Mouse (Mus musculus) hindbrain, embryonic 13.5 days (tissue): ENCODE measurements at regions not wholly inside any gene's neighbourhood (a gene's known extent, or its start where the extent isn't known, plus 50 kb on each side); places are given as distances from the start of the nearest gene placed in this dataset.
A peak's percentile ranks its signal among the peaks of the same experiment; 100 is the strongest.

Source experiments
- ATAC-seq: fragments of 200-750 bp; cut with Nextera tagmentation; 2 replicates; pipeline ENCODE4 v1.8.0; 2017; ENCODE audit warnings: moderate TSS enrichment; ENCODE audit not compliant: low FRiP score
- H3K27ac ChIP-seq: fragments of 300-500 bp; sonication (generic); 2 replicates; pipeline ENCODE4 v1.5.1; 2015; ENCODE audit warnings: inconsistent platforms, mild to moderate bottlenecking, moderate library complexity
- H3K27me3 ChIP-seq: fragments of 300-500 bp; sonication (generic); 2 replicates; pipeline ENCODE4 v1.6.1; 2015; ENCODE audit warnings: mild to moderate bottlenecking, inconsistent platforms
- H3K36me3 ChIP-seq: fragments of 300-500 bp; sonication (generic); 2 replicates; pipeline ENCODE4 v1.6.1; 2015; ENCODE audit warnings: mild to moderate bottlenecking, inconsistent platforms
- H3K4me1 ChIP-seq: fragments of 300-500 bp; sonication (generic); replicated peaks from 2 replicates; pipeline ENCODE4 v1.6.1; 2015; ENCODE audit warnings: inconsistent platforms
- H3K4me2 ChIP-seq: fragments of 300-500 bp; sonication (generic); 2 replicates; pipeline ENCODE4 v1.6.1; 2015; ENCODE audit warnings: inconsistent platforms, mild to moderate bottlenecking, moderate library complexity
- H3K4me3 ChIP-seq: fragments of 300-500 bp; sonication (generic); 2 replicates; pipeline ENCODE4 v1.5.1; 2015; ENCODE audit warnings: mild to moderate bottlenecking, inconsistent platforms
- H3K9ac ChIP-seq: fragments of 300-500 bp; sonication (generic); 2 replicates; pipeline ENCODE4 v1.6.1; 2015; ENCODE audit warnings: mild to moderate bottlenecking, inconsistent platforms
- H3K9me3 ChIP-seq: fragments of 300-500 bp; sonication (generic); 2 replicates; pipeline ENCODE4 v1.6.1; 2016; ENCODE audit warnings: inconsistent platforms
- WGBS: fragments of 180-500 bp; shearing (Covaris S2); methylation state at CpG from one replicate; pipeline ENCODE4 v1.1.7; 2015; 5-methylcytosine and 5-hydroxymethylcytosine counted together

DNA sequence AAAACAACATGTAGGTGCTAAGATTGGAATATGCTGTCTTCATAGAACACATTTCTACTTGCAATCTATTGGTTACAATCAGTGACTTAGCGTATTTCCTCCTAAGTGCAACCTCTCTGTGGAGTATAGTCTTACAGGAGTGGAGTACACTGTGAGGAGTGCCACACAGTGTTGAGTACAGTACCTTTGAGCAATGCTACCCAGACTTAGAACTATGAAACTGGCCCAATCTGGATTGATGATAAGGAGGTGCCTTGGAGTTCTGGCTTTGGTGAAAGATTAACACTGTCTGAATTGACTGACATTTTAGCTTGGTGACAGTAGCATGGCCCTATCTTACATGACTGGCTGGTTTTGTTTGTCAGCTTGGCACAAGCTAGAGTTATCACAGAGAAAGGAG is 107.4 kb downstream of the Csl start:
- ATAC-seq: no peak
- WGBS: 92% methylated on average over 1 of the region's 1 CpGs
- H3K36me3 ChIP-seq: no peaks in the 10 kb centered on the region
- no peak overlapping the region for H3K4me3 ChIP-seq
- no peaks in the 10 kb centered on the region for H3K4me1 ChIP-seq
- no peaks in the 10 kb centered on the region for H3K27me3 ChIP-seq
- H3K4me2 ChIP-seq: no peak overlapping the region
- H3K9ac ChIP-seq: no peak overlapping the region
- no peaks in the 10 kb centered on the region for H3K9me3 ChIP-seq
- H3K27ac ChIP-seq: no peak overlapping the region

DNA sequence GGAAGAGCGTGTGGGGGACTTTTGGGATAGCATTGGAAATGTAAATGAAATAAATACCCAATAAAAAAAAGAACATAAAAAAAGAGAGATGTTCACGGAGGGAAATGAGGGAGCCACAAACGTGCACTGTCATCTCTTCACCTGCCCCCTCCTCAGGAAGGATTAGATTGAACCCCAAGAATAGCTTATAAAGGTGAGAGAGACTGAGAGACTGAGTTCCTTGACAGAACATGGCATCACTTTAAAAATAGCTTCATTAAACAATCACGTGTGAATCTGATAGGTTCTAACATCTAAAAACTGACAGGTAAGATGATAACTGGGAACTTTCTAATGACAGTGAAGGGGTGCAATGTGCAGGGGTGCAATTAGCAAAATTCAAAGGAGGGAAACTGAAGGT is 105.2 kb downstream of the Csl start:
- no peaks in the 10 kb centered on the region for H3K9me3 ChIP-seq
- H3K27ac ChIP-seq: no peak overlapping the region
- H3K4me1 ChIP-seq: no peaks in the 10 kb centered on the region
- ATAC-seq: no peak
- H3K4me2 ChIP-seq: no peak overlapping the region
- H3K27me3 ChIP-seq: no peaks in the 10 kb centered on the region
- H3K9ac ChIP-seq: no peak overlapping the region
- no peak overlapping the region for H3K4me3 ChIP-seq
- no peaks in the 10 kb centered on the region for H3K36me3 ChIP-seq
- WGBS: 91% methylated on average over 4 of the region's 4 CpGs

DNA sequence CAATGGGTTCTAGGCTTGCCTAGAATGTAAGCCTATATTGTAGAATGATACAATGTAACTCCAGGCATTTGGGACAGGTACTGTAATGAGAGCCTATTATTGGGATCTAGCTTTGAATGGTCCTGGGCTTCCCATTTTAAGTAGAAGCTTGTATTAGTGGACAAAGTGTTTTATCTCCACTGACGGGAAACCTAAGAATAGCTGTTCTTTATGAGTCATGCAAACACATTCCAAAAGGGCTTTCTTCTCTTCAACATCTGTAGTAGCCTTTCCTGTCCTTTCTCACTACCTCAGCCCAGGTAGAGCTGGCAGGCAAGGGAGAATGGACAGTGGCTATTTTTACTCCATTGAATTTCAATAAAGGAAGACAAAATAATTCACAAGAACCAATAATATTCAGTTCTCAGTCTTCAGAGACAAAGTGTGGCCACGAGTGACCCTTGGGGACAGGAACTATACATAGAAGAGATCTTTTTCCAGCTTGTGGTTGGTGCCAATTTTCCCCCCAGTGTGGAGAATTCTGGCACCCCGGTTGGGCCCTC is 82.8 kb downstream of the Csl start:
- 85% methylated on average over 3 of the region's 3 CpGs for WGBS
- H3K4me1 ChIP-seq: no peaks in the 10 kb centered on the region
- H3K9me3 ChIP-seq: no peaks in the 10 kb centered on the region
- H3K27me3 ChIP-seq: no peaks in the 10 kb centered on the region
- H3K4me3 ChIP-seq: no peak overlapping the region
- no peak for ATAC-seq
- H3K4me2 ChIP-seq: no peak overlapping the region
- H3K27ac ChIP-seq: no peak overlapping the region
- H3K9ac ChIP-seq: no peak overlapping the region
- H3K36me3 ChIP-seq: no peaks in the 10 kb centered on the region

DNA sequence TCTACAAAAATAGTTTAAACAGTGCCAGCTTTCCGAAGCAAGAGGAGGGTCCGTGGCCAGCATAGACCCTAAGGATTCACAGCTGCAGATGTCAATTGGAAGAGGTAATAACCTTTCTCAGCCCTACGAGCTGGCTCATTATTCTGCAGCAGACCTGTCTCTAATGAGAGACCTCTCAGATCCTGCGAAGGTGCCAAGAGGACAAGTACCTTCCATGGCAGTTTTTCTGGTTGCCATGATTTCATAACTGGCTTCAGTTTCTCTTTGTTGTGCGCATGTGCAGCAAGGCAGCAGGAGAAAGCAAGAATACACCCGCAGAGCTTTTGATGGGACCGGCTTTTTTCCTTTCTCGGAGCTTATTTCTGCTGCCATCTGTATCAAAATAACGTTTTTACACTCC is 81.4 kb downstream of the Csl start:
- H3K36me3 ChIP-seq: no peaks in the 10 kb centered on the region
- H3K27ac ChIP-seq: 0 out of 2 replicates have a peak overlapping the region, but pooled peaks have one; percentile 3
- no peak overlapping the region for H3K9ac ChIP-seq
- no peaks in the 10 kb centered on the region for H3K27me3 ChIP-seq
- no peak for ATAC-seq
- H3K4me3 ChIP-seq: no peak overlapping the region
- WGBS: 77% methylated on average over 9 of the region's 9 CpGs
- no peak overlapping the region for H3K4me2 ChIP-seq
- no peaks in the 10 kb centered on the region for H3K9me3 ChIP-seq
- no peaks in the 10 kb centered on the region for H3K4me1 ChIP-seq

DNA sequence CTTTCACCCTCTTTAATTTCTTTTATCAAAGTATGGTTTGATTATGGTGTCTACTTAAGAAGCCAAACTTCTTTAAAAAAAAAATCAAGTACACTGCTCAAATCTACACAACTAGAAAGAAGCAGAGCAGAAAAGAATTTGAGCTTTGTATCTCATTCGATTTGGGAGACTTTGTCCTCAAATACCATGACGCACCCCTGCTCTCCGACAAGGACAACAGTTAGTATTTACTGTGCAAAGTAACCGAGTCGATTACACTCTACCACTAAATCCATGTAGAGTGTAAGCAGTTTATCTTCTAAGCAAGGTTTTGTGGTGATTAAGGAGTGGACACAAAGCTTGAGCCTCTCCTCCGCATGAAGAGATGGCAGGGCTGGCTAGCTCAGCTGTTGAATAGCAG is 79.6 kb downstream of the Csl start:
- ATAC-seq: no peak
- H3K4me3 ChIP-seq: no peak overlapping the region

DNA sequence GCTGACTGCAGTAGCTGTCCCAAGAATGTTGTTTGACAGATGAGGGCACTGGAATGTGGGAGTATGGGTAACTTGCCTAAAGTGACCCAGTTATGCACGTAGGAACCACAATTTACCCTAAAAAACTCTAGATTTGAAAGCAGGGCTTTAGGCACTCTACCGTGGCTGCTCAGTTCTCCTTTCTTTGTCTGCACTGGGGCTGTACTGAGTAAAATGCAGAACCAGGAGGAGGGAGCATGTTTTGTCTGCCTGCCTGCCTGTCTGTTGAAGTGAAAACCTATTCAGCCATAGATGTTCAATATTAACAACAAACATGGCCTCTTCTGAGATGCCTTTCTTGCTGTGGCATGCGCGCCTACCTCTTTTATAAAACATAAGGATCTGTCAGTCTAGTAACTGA is 77.5 kb downstream of the Csl start:
- no peak overlapping the region for H3K4me2 ChIP-seq
- no peak overlapping the region for H3K9ac ChIP-seq
- 0 out of 2 replicates have a peak, but pooled peaks cover 2% of the 10 kb centered on the region for H3K4me1 ChIP-seq
- WGBS: 47% methylated on average over 4 of the region's 4 CpGs
- no peaks in the 10 kb centered on the region for H3K27me3 ChIP-seq
- no peaks in the 10 kb centered on the region for H3K9me3 ChIP-seq
- H3K27ac ChIP-seq: peak overlapping the region; percentile 52; the same call in 1 of the 2 replicates
- ATAC-seq: peak; percentile 71; the same call in 1 of the 2 replicates
- no peaks in the 10 kb centered on the region for H3K36me3 ChIP-seq
- no peak overlapping the region for H3K4me3 ChIP-seq

More for the DNA sequence above, 79.6 kb downstream of the Csl start:
- H3K9me3 ChIP-seq: no peaks in the 10 kb centered on the region
- no peaks in the 10 kb centered on the region for H3K27me3 ChIP-seq
- H3K4me2 ChIP-seq: no peak overlapping the region
- 94% methylated on average over 6 of the region's 6 CpGs for WGBS
- no peak overlapping the region for H3K27ac ChIP-seq
- no peaks in the 10 kb centered on the region for H3K4me1 ChIP-seq
- no peak overlapping the region for H3K9ac ChIP-seq
- H3K36me3 ChIP-seq: no peaks in the 10 kb centered on the region

DNA sequence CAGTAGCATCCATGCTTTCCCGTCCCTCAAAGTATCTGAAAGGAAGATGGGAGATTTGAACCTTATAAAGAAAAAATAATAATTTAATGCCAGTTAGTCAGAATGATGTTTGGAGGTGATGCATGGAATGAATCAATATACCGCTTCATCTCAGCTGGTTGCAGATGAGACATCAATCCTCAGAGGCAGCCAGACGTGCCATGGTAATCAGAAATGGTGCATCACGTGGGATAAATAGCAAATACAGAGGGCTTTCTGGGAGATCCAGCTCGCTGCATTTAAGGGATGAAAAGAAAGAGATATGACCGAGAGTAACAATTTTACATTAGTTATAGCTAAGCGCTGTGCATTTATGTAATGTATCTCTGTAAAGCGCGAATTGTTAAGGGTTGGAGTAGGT is 77.1 kb downstream of the Csl start:
- Histone ChIP-seq H3K27me3 (no peaks in the 10 kb centered on the region), H3K36me3 (no peaks in the 10 kb centered on the region), H3K9ac (no peak overlapping the region), H3K4me1 (0 out of 2 replicates have a peak, but pooled peaks cover 2% of the 10 kb centered on the region), H3K4me3 (no peak overlapping the region), H3K9me3 (no peaks in the 10 kb centered on the region), H3K4me2 (no peak overlapping the region), H3K27ac (0 out of 2 replicates have a peak overlapping the region, but pooled peaks have one; percentile 52)
- ATAC-seq: peak; percentile 56; the same call in 1 of the 2 replicates
- 59% methylated on average over 9 of the region's 9 CpGs for WGBS

DNA sequence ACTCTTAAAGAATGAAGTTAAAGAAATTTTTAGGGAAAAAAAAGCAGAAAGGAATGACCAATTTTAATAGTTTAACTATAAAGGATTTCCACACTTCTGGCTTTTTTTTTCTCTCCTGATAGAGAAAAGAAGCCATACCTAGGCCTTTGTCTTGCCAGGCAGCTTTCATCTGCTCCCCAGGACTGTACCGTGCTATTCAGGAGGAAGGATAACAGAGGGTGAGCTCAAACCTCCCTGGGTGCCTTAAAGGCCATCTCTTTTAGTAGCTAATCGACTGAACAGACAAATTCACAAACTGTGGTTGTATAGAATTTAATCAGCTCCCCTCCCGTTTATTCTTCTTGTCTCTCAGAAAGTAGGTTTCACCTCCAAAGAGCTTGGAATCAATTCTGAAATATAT is 76.1 kb downstream of the Csl start:
- no peak overlapping the region for H3K27ac ChIP-seq
- H3K4me2 ChIP-seq: no peak overlapping the region
- no peak overlapping the region for H3K9ac ChIP-seq
- ATAC-seq: no peak
- no peaks in the 10 kb centered on the region for H3K9me3 ChIP-seq
- H3K4me1 ChIP-seq: 0 out of 2 replicates have a peak, but pooled peaks cover 2% of the 10 kb centered on the region
- no peak overlapping the region for H3K4me3 ChIP-seq
- 10% methylated on average over 3 of the region's 3 CpGs for WGBS
- H3K27me3 ChIP-seq: no peaks in the 10 kb centered on the region
- no peaks in the 10 kb centered on the region for H3K36me3 ChIP-seq

DNA sequence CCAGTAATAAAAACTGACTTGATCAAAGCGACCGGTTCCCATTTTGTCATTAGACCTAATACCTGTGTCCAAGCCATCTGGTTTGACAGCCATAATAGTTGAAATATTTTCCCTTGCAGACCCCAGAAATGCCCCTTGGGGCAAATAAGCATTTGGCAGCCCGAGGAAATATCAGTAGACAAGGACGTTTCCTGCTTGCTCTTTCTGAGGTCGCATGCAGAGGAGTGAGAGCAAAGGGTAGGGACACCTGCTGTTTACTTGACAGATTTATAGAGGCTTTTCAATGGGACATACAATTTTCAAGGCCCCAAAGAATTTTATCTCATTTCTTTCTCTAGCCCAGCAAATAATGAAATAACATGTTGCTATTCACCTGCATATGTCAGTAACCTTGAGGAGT is 73.5 kb downstream of the Csl start:
- H3K9ac ChIP-seq: no peak overlapping the region
- no peak overlapping the region for H3K27ac ChIP-seq
- 33% methylated on average over 5 of the region's 5 CpGs for WGBS
- no peak overlapping the region for H3K4me2 ChIP-seq
- no peaks in the 10 kb centered on the region for H3K36me3 ChIP-seq
- no peaks in the 10 kb centered on the region for H3K9me3 ChIP-seq
- no peak for ATAC-seq
- H3K4me3 ChIP-seq: no peak overlapping the region
- H3K27me3 ChIP-seq: no peaks in the 10 kb centered on the region
- H3K4me1 ChIP-seq: 0 out of 2 replicates have a peak, but pooled peaks cover 2% of the 10 kb centered on the region

DNA sequence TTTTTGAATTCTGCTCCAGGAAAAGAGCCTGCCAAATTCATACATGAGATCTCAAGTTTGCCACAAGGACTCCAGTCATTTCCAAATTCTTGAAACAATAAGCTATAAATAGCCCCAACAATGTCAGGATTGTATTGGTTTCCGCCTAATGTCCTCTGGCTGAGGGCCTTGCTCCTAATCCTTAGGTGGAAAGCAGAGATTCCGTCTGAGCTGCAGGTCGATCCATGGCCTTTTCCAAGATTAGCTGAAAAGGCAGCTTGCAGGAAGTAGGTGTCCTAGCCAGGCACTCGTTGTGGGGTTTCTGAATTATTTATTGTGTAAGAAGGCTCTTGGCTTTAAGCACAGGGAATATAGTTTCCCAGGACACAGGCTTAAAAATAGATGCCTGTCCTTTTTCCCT is 72.4 kb downstream of the Csl start:
- Histone ChIP-seq H3K4me2 (no peak overlapping the region), H3K4me1 (0 out of 2 replicates have a peak, but pooled peaks cover 2% of the 10 kb centered on the region), H3K4me3 (no peak overlapping the region), H3K9me3 (no peaks in the 10 kb centered on the region), H3K27ac (no peak overlapping the region), H3K27me3 (no peaks in the 10 kb centered on the region), H3K36me3 (no peaks in the 10 kb centered on the region), H3K9ac (no peak overlapping the region)
- ATAC-seq: no peak
- WGBS: 74% methylated on average over 4 of the region's 4 CpGs

DNA sequence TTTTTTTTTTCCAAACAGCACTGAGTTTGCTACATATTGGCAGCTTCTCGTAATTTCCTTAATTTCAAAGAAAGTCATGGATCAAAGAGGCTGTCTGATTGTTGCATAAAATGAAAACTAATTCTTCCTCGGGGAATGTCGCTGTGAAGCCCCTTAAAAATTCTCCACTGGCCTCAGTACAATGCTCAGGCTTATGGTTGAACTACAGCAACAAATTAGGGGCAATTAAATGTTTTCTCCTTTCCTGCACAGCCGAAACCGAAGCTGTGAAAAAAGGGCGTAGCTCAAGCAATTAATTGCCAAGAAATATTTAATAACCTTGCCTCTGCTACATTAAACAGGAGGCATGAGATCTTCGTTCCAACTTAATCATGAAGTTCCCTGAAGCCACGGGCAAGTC is 61.8 kb downstream of the Csl start:
- 72% methylated on average over 8 of the region's 8 CpGs for WGBS
- no peak for ATAC-seq

DNA sequence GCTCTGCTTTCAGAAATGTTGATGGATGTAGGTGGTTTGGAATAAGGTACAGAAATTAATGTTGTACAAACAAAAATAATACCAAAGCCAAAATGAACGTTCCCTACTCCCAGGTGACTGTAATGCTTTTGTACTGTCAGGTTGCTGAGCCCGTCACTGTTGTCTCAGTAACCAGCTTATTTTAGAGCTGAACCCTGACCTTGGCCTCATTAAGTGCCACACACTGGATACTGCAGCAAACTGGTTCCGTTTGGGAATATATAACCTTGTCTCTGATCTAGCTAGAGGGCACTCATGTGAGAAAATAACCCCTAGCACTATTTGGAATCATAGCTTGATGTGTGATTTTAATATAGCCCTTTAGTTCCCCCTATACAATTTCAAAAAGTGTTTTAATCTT is 60.0 kb downstream of the Csl start:
- H3K4me3 ChIP-seq: no peak overlapping the region
- H3K4me1 ChIP-seq: 0 out of 2 replicates have a peak, but pooled peaks cover 2% of the 10 kb centered on the region
- WGBS: 40% methylated on average over 3 of the region's 3 CpGs
- no peak overlapping the region for H3K9ac ChIP-seq
- H3K4me2 ChIP-seq: no peak overlapping the region
- H3K27ac ChIP-seq: no peak overlapping the region
- ATAC-seq: no peak
- no peaks in the 10 kb centered on the region for H3K9me3 ChIP-seq
- no peaks in the 10 kb centered on the region for H3K27me3 ChIP-seq
- no peaks in the 10 kb centered on the region for H3K36me3 ChIP-seq

More for the DNA sequence above, 61.8 kb downstream of the Csl start:
- no peak overlapping the region for H3K27ac ChIP-seq
- no peak overlapping the region for H3K4me3 ChIP-seq
- H3K9me3 ChIP-seq: no peaks in the 10 kb centered on the region
- H3K9ac ChIP-seq: no peak overlapping the region
- H3K36me3 ChIP-seq: no peaks in the 10 kb centered on the region
- H3K27me3 ChIP-seq: no peaks in the 10 kb centered on the region
- H3K4me1 ChIP-seq: 0 out of 2 replicates have a peak, but pooled peaks cover 2% of the 10 kb centered on the region
- no peak overlapping the region for H3K4me2 ChIP-seq

DNA sequence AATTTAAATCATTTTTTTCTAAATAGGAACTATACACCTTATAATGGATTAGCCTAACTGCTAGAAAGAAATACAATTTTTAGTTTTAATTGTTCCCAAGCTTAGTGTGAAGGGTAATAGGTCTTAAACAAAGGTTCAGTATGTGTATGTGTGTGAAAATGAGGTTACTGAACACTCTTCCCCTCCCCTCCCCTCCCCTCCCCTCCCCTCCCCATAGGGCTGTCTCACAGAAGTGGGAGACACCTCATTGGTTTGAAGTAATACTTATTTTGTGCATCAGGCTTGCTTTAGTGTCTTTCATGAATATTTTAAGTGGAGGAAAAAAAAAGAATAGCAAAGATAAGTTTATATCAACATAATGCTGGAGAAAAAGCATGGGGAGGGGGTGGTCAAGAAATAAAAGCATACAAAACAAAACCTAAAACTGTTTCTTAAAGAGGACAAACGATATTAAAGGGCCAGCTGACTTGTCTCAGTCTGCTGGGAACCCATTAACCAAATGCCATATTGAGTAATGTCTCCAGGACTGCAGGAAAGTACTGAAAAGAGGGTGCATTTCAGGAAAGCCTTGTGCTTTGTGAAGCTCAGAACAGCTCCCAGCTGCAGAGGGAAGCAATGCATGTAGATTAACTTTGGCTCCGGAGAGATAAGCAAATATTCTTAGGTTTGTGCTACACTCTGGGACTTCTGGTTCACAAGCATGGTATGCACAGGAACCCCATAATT is 59.2 kb downstream of the Csl start:
- Histone ChIP-seq H3K4me2 (no peak overlapping the region), H3K27me3 (no peaks in the 10 kb centered on the region), H3K9ac (no peak overlapping the region), H3K36me3 (no peaks in the 10 kb centered on the region), H3K4me1 (0 out of 2 replicates have a peak, but pooled peaks cover 2% of the 10 kb centered on the region), H3K27ac (no peak overlapping the region), H3K9me3 (no peaks in the 10 kb centered on the region), H3K4me3 (no peak overlapping the region)
- WGBS: 48% methylated on average over 2 of the region's 2 CpGs
- 0 out of 2 replicates have a peak, but pooled peaks have one; percentile 54 for ATAC-seq
